Mouse (Mus musculus): ENCODE results near the gene 1700067P10Rik.
A peak's percentile ranks its signal among the peaks of the same experiment; 100 is the strongest.

1700067P10Rik gene

GRCm38 (mm10) chr17:48089019-48089418 is at the start of gene 1700067P10Rik:
Gene 1700067P10Rik, plus strand, starts transcription at chr17:48089319.
- DNase-seq (ENCODE audit: low read depth, low spot score) = no peak

- DNase-seq (ENCODE audit: low read depth, low spot score) = no peak
Measured at GRCm38 (mm10) chr17:48041351-48042287, 47.5 kb upstream of the 1700067P10Rik start.

DNA sequence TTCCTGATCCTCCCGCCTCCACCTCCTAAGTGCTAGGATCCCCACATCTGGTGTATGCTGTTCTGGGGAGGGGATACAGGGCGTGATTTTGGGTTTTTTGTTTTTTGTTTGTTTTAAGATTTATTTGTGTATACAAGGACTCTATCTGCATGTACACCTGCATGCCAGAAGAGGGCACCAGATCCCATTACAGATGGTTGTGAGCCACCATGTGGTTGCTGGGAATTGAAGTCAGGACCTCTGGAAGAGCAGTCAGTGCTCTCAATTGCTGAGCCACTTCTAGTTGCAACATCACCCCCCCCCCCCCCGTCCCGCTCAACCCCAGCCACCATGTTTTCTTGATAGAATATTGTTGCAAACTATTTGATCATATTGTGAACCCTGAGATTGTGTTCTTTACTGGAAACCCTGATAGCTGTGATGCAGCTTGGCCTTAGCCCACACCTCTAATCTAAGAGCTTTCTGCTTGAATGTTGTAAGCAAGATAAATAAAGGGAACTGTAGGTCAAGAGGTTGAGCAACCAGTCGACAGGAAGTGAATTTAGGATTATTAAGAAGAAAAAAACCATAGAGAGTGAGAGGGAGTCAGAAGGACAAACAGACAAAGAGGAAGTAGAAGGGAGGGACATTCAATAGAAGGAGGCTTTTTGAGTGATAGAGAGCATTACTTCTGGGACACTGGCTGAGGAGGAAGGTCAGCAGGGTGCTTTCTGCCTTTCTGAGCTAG is 45.8 kb upstream of the 1700067P10Rik start:
- no peak for DNase-seq (ENCODE audit: low read depth, low spot score)

- DNase-seq (ENCODE audit: low read depth, low spot score) = peak; percentile 59
Measured at GRCm38 (mm10) chr17:48045631-48046030, 43.5 kb upstream of the 1700067P10Rik start.

GRCm38 (mm10) chr17:48051638-48052337 is 37.3 kb upstream of the 1700067P10Rik start:
- no peak for DNase-seq (ENCODE audit: low read depth, low spot score)

DNA sequence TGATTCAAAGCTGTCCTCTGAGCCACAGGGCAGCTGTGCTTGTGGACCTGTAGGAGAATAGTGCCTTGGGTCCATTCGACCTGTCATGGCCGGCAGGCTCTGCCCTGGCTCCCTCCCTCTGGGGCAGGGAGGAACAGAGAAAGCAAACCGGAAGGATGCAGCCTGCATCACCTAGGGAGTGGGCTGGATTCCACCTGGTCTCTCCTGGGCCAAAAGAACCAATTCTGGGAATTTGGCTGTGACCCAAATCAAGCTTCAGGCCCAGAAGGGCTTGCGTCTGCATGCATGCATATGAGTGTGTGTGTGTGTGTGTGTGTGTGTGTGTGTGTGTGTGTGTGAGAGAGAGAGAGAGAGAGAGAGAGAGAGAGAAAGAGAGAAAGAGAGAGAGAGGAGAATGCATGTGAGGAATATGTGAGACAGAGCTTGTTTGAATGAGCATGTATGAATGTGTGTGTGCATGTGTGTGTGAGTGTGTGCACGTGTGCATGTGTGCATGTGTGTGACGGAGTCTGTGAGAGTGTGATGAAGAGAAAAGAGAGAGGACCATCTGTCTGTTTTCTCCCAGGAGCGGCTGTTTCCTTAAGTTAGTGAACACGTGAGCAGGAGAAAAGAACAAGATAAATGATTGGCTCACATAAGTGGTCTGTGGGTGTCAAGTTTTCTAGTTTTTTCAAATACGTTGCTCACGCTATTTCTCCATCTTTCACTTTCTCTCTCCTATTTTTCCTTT is 36.6 kb upstream of the 1700067P10Rik start:
- no peak for DNase-seq (ENCODE audit: low read depth, low spot score)

DNA sequence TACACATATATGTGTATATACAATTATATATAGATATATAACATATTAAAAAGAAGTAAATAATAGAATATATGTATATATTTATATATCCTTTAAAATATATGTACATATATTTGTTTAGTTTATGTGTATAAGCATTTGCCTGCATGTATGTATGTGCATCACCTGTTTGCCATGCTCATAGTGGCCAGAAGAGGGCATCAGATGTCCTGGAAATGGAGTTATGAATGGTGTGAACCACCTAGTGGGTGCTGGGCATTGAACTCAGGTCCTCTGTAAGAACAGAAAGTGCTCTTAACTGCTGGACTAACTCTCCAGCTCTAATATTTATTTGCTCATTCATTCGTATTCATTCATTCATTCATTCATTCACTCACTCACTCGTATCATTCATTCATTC is 35.5 kb upstream of the 1700067P10Rik start:
- DNase-seq (ENCODE audit: low read depth, low spot score) = no peak

DNA sequence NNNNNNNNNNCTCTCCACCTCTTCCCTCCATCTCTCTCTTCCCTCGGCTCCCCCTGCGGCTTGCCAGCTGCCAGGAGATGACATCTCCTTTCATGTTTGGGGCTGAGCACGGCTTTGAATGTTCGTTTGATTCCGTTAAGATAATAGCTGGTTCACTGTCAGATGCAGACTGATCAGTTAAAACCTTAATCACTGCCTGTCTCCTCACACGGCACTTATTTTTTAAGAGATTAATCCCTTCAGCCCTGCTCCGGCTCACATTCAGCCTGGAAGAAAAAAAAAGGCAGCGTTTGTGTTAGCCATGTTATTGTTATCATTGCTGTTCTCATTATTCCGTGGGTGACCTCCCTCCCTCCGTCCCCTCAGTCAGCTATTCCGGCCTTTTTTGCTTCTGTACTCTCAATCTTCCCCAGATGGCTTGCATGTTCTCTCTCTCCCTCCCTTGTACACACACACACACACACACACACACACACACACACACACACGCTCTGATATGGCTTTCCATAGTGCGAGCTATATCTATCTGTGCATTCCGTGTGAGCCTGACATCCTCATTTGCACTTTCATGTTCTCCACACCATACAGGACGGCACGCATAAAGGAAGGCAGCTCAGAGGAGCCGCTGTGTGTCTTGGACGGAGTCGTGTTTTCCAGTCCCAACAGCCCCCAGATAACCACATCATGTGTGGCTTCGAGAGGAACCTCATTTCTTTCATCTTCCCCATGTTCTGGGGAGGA is 33.9 kb upstream of the 1700067P10Rik start:
- no peak for DNase-seq (ENCODE audit: low read depth, low spot score)

GRCm38 (mm10) chr17:48057382-48057781 is 31.7 kb upstream of the 1700067P10Rik start:
- DNase-seq (ENCODE audit: low read depth, low spot score) = no peak

DNA sequence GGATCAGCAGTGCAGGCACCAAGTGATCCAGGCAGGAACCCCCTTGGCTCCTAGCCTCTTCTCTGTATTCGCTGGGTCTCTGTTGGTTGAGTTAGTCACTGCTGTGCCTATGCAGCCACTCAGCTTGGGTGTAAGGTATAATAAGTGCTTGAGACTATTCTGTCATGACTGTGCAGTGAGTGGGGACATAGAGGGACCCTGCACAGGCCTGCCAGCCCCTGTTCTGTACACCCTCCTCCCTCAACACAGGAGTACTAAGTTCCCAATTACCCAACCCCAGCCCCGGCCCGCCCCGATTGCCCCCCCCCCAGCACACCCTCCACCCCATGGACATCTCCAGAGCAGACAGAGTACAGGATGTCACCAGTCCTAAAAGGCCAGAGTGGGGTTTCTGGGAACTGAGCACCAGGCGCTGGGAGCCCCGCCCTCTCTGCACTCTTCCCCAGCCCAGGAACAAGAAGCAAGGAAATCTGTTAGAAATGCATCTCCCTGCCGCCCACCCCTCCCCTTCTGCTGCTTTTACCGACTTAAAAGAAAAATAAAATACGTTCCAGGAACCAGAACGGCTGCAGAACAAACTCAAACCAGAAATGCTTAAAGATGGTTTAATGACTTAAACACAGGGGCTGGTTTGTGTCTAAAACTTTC is 24.8 kb upstream of the 1700067P10Rik start:
- no peak for DNase-seq (ENCODE audit: low read depth, low spot score)

DNA sequence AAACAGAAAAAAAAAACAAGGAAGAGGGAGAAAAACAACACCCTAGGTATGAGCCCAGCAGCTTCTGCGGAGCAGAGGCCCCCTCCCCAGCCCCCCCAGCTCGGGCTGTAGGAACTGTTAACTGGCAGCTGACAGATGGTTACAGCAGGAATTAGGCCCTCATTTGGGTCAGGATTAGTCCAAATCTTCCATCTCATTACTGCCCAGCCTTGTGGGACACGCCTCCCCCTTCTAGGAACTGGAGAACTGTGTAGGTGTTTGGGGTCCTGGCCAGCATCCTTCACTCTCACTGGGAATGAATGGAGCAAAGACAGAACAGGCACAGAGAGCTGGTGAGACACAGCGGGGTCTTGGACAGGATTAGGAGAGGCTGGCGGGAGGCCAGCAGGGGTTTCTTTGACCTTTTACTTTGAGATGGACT is 24.0 kb upstream of the 1700067P10Rik start:
- peak; percentile 70 for DNase-seq (ENCODE audit: low read depth, low spot score)

DNA sequence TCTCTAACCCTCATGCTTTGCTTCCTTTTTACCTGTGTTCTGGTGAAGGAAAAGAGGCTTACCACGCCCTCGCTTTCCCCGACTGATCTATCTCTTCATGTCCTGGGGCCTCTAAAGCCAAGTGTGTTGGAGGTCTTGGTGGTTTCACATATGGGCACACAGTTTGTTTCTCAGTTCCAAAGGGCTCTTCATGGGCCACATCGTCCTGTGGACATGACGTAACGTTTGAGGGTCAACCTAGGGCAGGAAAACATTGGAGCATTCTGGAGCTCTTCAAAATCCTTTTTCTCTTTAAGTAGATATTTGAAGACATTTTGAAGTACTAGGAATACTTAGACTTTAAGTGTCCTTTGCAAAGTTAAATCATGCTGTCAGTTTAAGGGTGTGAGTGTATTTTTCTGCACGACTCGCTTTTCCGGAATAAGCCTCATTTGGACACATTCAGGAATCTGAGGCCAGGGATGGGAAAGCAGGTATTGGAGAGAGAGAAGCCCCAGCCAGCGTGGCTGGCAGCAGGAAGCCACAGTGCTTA is 22.0 kb upstream of the 1700067P10Rik start:
- DNase-seq (ENCODE audit: low read depth, low spot score) = no peak

GRCm38 (mm10) chr17:48067729-48068128 is 21.4 kb upstream of the 1700067P10Rik start:
- DNase-seq (ENCODE audit: low read depth, low spot score) = no peak

DNA sequence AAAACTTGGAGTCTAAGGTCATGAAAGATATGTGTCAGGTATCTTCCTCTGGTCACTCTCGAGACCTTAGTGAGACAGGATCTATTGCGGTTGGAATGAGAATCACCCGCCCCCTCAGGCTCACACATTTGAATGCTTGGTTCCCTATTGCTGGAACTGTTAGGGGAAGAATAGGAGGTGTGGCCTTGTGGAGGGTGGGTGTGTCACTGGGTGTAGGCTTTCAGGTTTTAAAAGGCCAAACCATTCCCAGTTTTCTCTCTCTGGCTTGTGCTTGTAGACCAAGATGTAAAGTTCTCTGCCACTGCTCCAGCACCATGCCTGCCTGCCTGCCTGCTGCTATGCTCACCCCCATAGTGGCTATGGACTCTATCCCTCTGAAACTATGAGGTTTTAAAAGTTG is 8.5 kb upstream of the 1700067P10Rik start:
- no peak for DNase-seq (ENCODE audit: low read depth, low spot score)

GRCm38 (mm10) chr17:48089446-48089845 is 327 bp downstream of the 1700067P10Rik start:
- no peak for DNase-seq (ENCODE audit: low read depth, low spot score)

GRCm38 (mm10) chr17:48090305-48090704 is 1.2 kb downstream of the 1700067P10Rik start:
- DNase-seq (ENCODE audit: low read depth, low spot score) = no peak

- no peak for DNase-seq (ENCODE audit: low read depth, low spot score)
Measured at GRCm38 (mm10) chr17:48093286-48093817, 4.2 kb downstream of the 1700067P10Rik start.

- no peak for DNase-seq (ENCODE audit: low read depth, low spot score)
Measured at GRCm38 (mm10) chr17:48094820-48095680, 5.9 kb downstream of the 1700067P10Rik start.

DNA sequence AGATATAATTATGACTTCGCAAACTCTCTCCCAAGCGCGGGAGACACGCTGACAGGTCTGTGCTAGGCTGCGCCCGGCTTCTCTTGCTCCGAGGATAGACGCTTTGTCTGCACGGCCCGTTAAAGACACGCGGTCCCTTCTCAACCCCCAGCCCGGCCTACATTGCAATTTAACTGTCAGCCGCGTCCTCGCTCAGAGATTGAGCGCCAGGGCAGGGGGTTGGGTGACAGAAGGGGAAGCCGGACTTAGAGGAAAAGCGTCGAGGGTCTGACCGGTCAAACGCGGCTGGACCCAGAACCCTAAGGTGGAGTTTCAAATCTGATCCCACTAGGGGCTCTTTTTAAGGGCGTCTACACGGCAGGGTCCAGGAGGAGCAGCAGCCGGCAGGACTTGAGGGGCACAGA is 6.6 kb downstream of the 1700067P10Rik start:
- DNase-seq (ENCODE audit: low read depth, low spot score) = no peak
